Mouse (Mus musculus): Measurements from ENCODE around the gene Prkx. TPM values are rescaled to one million over a fixed set of nuclear protein-coding genes. Genes with fewer than 3 reads are reported as not detected.

Prkx gene
- total RNA-seq, 2 experiments from 2014 or later, result 23.3 to 24.4 TPM

Other genes with a start within 250 kb of the Prkx start
- not detected for gene Pbsn, start 57.3 kb upstream of the Prkx start, total RNA-seq (2021)
- gene Gm14744, start 68.5 kb upstream of the Prkx start, total RNA-seq (2021), result not detected
- not detected for gene 5430402E10Rik, start 128.8 kb upstream of the Prkx start, total RNA-seq (2021)